20 mouse cellular contexts compared by ENCODE assay signal in genomic region chr15:103834198-103834597, GRCm38 (mm10).
DNase-seq lines count a peak whose midpoint lies in the region; ATAC-seq lines count a peak whose summit lies in the region.
"Had no signal": no experiment of that assay in that cellular context is flagged by ENCODE, and none has a peak within 500 bp of the region (broad histone marks: within the 10 kb centered on the region; RNA-seq: fewer than 3 reads in every experiment).

No protein-coding gene starts in this region.

- peak; percentile 19 to 20 for DNase-seq in right cerebral cortex, postnatal 10 days (ENCODE audit: low spot score in 2 of 2)
- DNase-seq in right cerebral cortex, adult 18-20 months = no peak
- DNase-seq in brain, embryonic 18.5 days (ENCODE audit: low read depth, low spot score) = peak; percentile 30
- DNase-seq in layer of hippocampus, adult 9-11 months = peak; percentile 7
- DNase-seq in cerebellum, postnatal 14 days = no peak
- no peak for DNase-seq in cerebellum, adult 9-10 months
- DNase-seq: adrenal gland, adult 8-10 months; adrenal gland, postnatal 36 days; cerebellum, adult 18-20 months; cerebellum, postnatal 25 days; gastrocnemius, postnatal 36 days; heart, adult 11 months; heart, postnatal 10 days; heart, postnatal 4 days had no signal

- no peak overlapping the region for H3K27ac ChIP-seq in heart, embryonic 12.5 days (ENCODE audit: poor library complexity, severe bottlenecking)
- H3K27ac ChIP-seq: embryonic facial prominence, embryonic 12.5 days; forebrain, embryonic 12.5 days; hindbrain, embryonic 12.5 days had no signal

- no peaks in the 10 kb centered on the region for H3K36me3 ChIP-seq in heart, embryonic 12.5 days
- H3K36me3 ChIP-seq: embryonic facial prominence, embryonic 12.5 days; forebrain, embryonic 12.5 days; hindbrain, embryonic 12.5 days had no signal

- WGBS in heart, embryonic 12.5 days = 60% methylated on average over 1 of the region's 1 CpGs

- no peaks in the 10 kb centered on the region for H3K4me1 ChIP-seq in heart, embryonic 12.5 days (replicated peaks)
- H3K4me1 ChIP-seq: embryonic facial prominence, embryonic 12.5 days; forebrain, embryonic 12.5 days; hindbrain, embryonic 12.5 days had no signal

- no peak overlapping the region for H3K4me3 ChIP-seq in heart, embryonic 12.5 days
- H3K4me3 ChIP-seq: embryonic facial prominence, embryonic 12.5 days; forebrain, embryonic 12.5 days; hindbrain, embryonic 12.5 days had no signal

- no peak for ATAC-seq in heart, embryonic 12.5 days (ENCODE audit: insufficient number of reproducible peaks, low FRiP score)
- ATAC-seq: hindbrain, embryonic 16.5 days; inflammation-experienced regulatory T-cells, adult 6 months had no signal

- H3K9me3 ChIP-seq in heart, embryonic 12.5 days (replicated peaks) = no peaks in the 10 kb centered on the region
- H3K9me3 ChIP-seq: embryonic facial prominence, embryonic 12.5 days; forebrain, embryonic 12.5 days; hindbrain, embryonic 12.5 days had no signal

- no peaks in the 10 kb centered on the region for H3K27me3 ChIP-seq in heart, embryonic 12.5 days (replicated peaks)
- H3K27me3 ChIP-seq: embryonic facial prominence, embryonic 12.5 days; forebrain, embryonic 12.5 days; hindbrain, embryonic 12.5 days had no signal

- no peak overlapping the region for H3K9ac ChIP-seq in heart, embryonic 12.5 days
- H3K9ac ChIP-seq: embryonic facial prominence, embryonic 12.5 days; forebrain, embryonic 12.5 days; hindbrain, embryonic 12.5 days had no signal

- no peak overlapping the region for H3K4me2 ChIP-seq in heart, embryonic 12.5 days
- H3K4me2 ChIP-seq: embryonic facial prominence, embryonic 12.5 days; forebrain, embryonic 12.5 days; hindbrain, embryonic 12.5 days had no signal

Comparison
In these comparisons a context has a peak if more than half of its experiments do, and no peak if none do; other contexts are left out.
1. DNase-seq: peak in right cerebral cortex, postnatal 10 days (2 of 2), brain, embryonic 18.5 days (single experiment) and layer of hippocampus, adult 9-11 months (single experiment); none in right cerebral cortex, adult 18-20 months (single experiment), cerebellum, postnatal 14 days (0 of 2) and cerebellum, adult 9-10 months (single experiment).